Mouse (Mus musculus) olfactory bulb, adult 2 months (tissue): ENCODE data around the gene Ctcf.

Source experiments
- CTCF ChIP-seq: fragments of 200-500 bp; IDR thresholded peaks from 2 replicates; pipeline ENCODE4 v1.5.1; 2012; ENCODE audit warnings: low read depth, mild to moderate bottlenecking, low read length, moderate library complexity; ENCODE audit not compliant: insufficient read depth
- POLR2A ChIP-seq: fragments of 200-500 bp; IDR thresholded peaks from 2 replicates; pipeline ENCODE4 v1.6.1; 2012; ENCODE audit warnings: mild to moderate bottlenecking, low read depth, low read length, moderate library complexity; ENCODE audit not compliant: insufficient read depth

DNA sequence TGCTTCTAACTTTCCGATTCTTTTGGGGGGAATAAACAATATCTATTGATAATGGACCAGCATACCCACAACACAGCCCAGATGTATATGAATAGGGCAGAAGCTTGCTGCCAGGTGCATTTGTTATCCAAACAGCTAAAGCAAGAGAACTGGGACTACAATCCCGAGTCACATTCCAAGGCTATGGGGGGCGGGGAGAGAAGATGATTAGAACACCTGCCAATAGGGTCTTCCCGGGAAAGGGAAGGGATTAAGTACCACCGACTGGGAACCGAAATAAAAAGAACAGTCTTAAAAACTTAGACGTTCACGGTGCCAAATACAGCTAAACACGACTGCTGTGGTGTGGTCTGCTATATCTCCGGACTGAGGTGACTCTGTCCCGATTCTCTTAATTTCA lies 887 bp upstream of the Ctcf start:
- TF ChIP-seq POLR2A = no peak
- TF ChIP-seq CTCF = no peak
